Mouse (Mus musculus) embryonic facial prominence, embryonic 15.5 days (tissue): ENCODE results near the gene Cdh26. TPM values are rescaled to one million over a fixed set of nuclear protein-coding genes. Genes with fewer than 3 reads are reported as not detected.
A peak's percentile ranks its signal among the peaks of the same experiment; 100 is the strongest.

ENCODE experiments used
- ATAC-seq: fragments of 200-750 bp; cut with Nextera tagmentation; 2 replicates; pipeline ENCODE4 v1.8.0; 2017; ENCODE audit warnings: low read depth, moderate TSS enrichment; ENCODE audit not compliant: insufficient number of reproducible peaks, low FRiP score, low TSS enrichment
- H3K27ac ChIP-seq: fragments of 300-500 bp; sonication (generic); replicated peaks from 2 replicates; pipeline ENCODE4 v1.5.1; 2015; ENCODE audit warnings: mild to moderate bottlenecking, inconsistent platforms
- H3K27me3 ChIP-seq: fragments of 300-500 bp; sonication (generic); 2 replicates; pipeline ENCODE4 v1.6.1; 2015; ENCODE audit warnings: inconsistent platforms
- H3K36me3 ChIP-seq: fragments of 300-500 bp; sonication (generic); 2 replicates; pipeline ENCODE4 v1.6.1; 2015; ENCODE audit warnings: mild to moderate bottlenecking, inconsistent platforms
- H3K4me1 ChIP-seq: fragments of 300-500 bp; sonication (generic); 2 replicates; pipeline ENCODE4 v1.6.1; 2015; ENCODE audit warnings: inconsistent platforms
- H3K4me2 ChIP-seq: fragments of 300-500 bp; sonication (generic); replicated peaks from 2 replicates; pipeline ENCODE4 v1.6.1; 2015; ENCODE audit warnings: mild to moderate bottlenecking, inconsistent platforms
- H3K4me3 ChIP-seq: fragments of 300-500 bp; sonication (generic); replicated peaks from 2 replicates; pipeline ENCODE4 v1.5.1; 2015; ENCODE audit warnings: mild to moderate bottlenecking, inconsistent platforms
- H3K9ac ChIP-seq: fragments of 300-500 bp; sonication (generic); 2 replicates; pipeline ENCODE4 v1.6.1; 2015; ENCODE audit warnings: inconsistent platforms
- H3K9me3 ChIP-seq: fragments of 300-500 bp; sonication (generic); replicated peaks from 2 replicates; pipeline ENCODE4 v1.6.1; 2016; ENCODE audit warnings: inconsistent platforms
- WGBS: fragments of 180-500 bp; shearing (Covaris S2); methylation state at CpG from one replicate; pipeline ENCODE4 v1.1.7; 2015; 5-methylcytosine and 5-hydroxymethylcytosine counted together
- polyA plus RNA-seq: library from polyadenylated mRNA; unstranded; fragments of >200 nt; fragmentation: Nextera tagmentation; extraction: Ambion mirVana; gene quantifications from 2 replicates; pipeline ENCODE4 v1.2.1, GENCODE M21; 2015

The Cdh26 gene
- polyA plus RNA-seq, result 3.0 and 5.2 TPM in 2 replicates

- no peak within 1 kb of the TSS for H3K4me2 ChIP-seq
- 88% methylated on average over 4 of the region's 4 CpGs for WGBS
These were observed at the start of gene Cdh26 for GRCm38 (mm10) chr2:178430231-178430630. Gene Cdh26, plus strand, starts transcription at chr2:178430531.

GRCm38 (mm10) chr2:178407053-178407815 is 23.1 kb upstream of the Cdh26 start, which contains the start of gene Sycp2:
Gene Sycp2, minus strand, starts transcription at chr2:178407685.
- Histone ChIP-seq H3K36me3 (no peaks in the 10 kb centered on the region), H3K4me2 (no peak within 1 kb of the TSS), H3K4me3 (no peak within 1 kb of the TSS), H3K27me3 (no peaks in the 10 kb centered on the region), H3K9me3 (no peaks in the 10 kb centered on the region), H3K27ac (no peak within 1 kb of the TSS), H3K4me1 (no peaks in the 10 kb centered on the region), H3K9ac (no peak within 1 kb of the TSS)
- peak; percentile 47; the same call in 1 of the 2 replicates for ATAC-seq
- 86% methylated on average over 52 of the region's 52 CpGs for WGBS

More at GRCm38 (mm10) chr2:178430231-178430630, at the start of gene Cdh26:
- H3K9ac ChIP-seq, result no peak within 1 kb of the TSS
- H3K36me3 ChIP-seq, result no peaks in the 10 kb centered on the region
- ATAC-seq, result no peak
- H3K4me3 ChIP-seq, result no peak within 1 kb of the TSS
- no peaks in the 10 kb centered on the region for H3K9me3 ChIP-seq
- H3K4me1 ChIP-seq, result peaks cover 3% of the 10 kb centered on the region; the same call in 1 of the 2 replicates
- H3K27me3 ChIP-seq, result peaks cover 4% of the 10 kb centered on the region
- no peak within 1 kb of the TSS for H3K27ac ChIP-seq

- H3K27ac ChIP-seq, result no peak overlapping the region
- 42% methylated on average over 1 of the region's 1 CpGs for WGBS
- H3K27me3 ChIP-seq, result peaks cover 13% of the 10 kb centered on the region
- no peaks in the 10 kb centered on the region for H3K9me3 ChIP-seq
- ATAC-seq, result no peak
- no peak overlapping the region for H3K4me2 ChIP-seq
- peaks cover 12% of the 10 kb centered on the region for H3K4me1 ChIP-seq
- H3K9ac ChIP-seq, result no peak overlapping the region
- no peak overlapping the region for H3K4me3 ChIP-seq
- H3K36me3 ChIP-seq, result no peaks in the 10 kb centered on the region
These were observed 21.3 kb upstream of the Cdh26 start for GRCm38 (mm10) chr2:178409024-178409423.

- no peak overlapping the region for H3K4me3 ChIP-seq
- 82% methylated on average over 6 of the region's 6 CpGs for WGBS
- H3K27ac ChIP-seq, result no peak overlapping the region
- H3K9ac ChIP-seq, result no peak overlapping the region
- no peaks in the 10 kb centered on the region for H3K36me3 ChIP-seq
- ATAC-seq, result no peak
- peaks cover 20% of the 10 kb centered on the region for H3K4me1 ChIP-seq
- no peak overlapping the region for H3K4me2 ChIP-seq
- H3K9me3 ChIP-seq, result no peaks in the 10 kb centered on the region
- peaks cover 13% of the 10 kb centered on the region for H3K27me3 ChIP-seq
These were observed 20.0 kb upstream of the Cdh26 start for GRCm38 (mm10) chr2:178410286-178410685.

- Histone ChIP-seq H3K27ac (no peak overlapping the region), H3K9ac (no peak overlapping the region), H3K36me3 (no peaks in the 10 kb centered on the region), H3K4me2 (no peak overlapping the region), H3K9me3 (no peaks in the 10 kb centered on the region), H3K27me3 (peaks cover 13% of the 10 kb centered on the region), H3K4me3 (no peak overlapping the region), H3K4me1 (peaks cover 22% of the 10 kb centered on the region)
- ATAC-seq, result no peak
- WGBS, result 35% methylated on average over 6 of the region's 6 CpGs
These were observed 17.7 kb upstream of the Cdh26 start for GRCm38 (mm10) chr2:178412598-178412997.

- 58% methylated on average over 13 of the region's 13 CpGs for WGBS
- peak overlapping the region; percentile 63; the same call in 1 of the 2 replicates for H3K4me3 ChIP-seq
- no peak for ATAC-seq
These were observed 17.2 kb upstream of the Cdh26 start for GRCm38 (mm10) chr2:178413081-178413480.

GRCm38 (mm10) chr2:178413481-178414260 is 16.7 kb upstream of the Cdh26 start:
- H3K9me3 ChIP-seq, result no peaks in the 10 kb centered on the region
- peak overlapping the region; percentile 100 for H3K4me2 ChIP-seq
- no peak for ATAC-seq
- H3K27me3 ChIP-seq, result peaks cover 13% of the 10 kb centered on the region
- 16% methylated on average over 75 of the region's 75 CpGs for WGBS
- H3K4me1 ChIP-seq, result peaks cover 22% of the 10 kb centered on the region
- H3K36me3 ChIP-seq, result no peaks in the 10 kb centered on the region
- H3K27ac ChIP-seq, result no peak overlapping the region
- peak overlapping the region; percentile 63 for H3K4me3 ChIP-seq
- H3K9ac ChIP-seq, result peak overlapping the region; percentile 43

More at GRCm38 (mm10) chr2:178413081-178413480, 17.2 kb upstream of the Cdh26 start:
- Histone ChIP-seq H3K4me2 (peak overlapping the region; percentile 100), H3K9me3 (no peaks in the 10 kb centered on the region), H3K27ac (no peak overlapping the region), H3K27me3 (peaks cover 13% of the 10 kb centered on the region), H3K9ac (no peak overlapping the region), H3K4me1 (peaks cover 22% of the 10 kb centered on the region), H3K36me3 (no peaks in the 10 kb centered on the region)

- H3K36me3 ChIP-seq, result no peaks in the 10 kb centered on the region
- WGBS, result under 1% methylated on average over 70 of the region's 74 CpGs
- H3K27ac ChIP-seq, result 0 out of 2 replicates have a peak within 1 kb of the TSS, but pooled peaks have one; percentile 12
These were observed 15.8 kb upstream of the Cdh26 start, which contains the start of the genes Ppp1r3d and Fam217b for GRCm38 (mm10) chr2:178414261-178415149. Gene Ppp1r3d, minus strand, starts transcription at chr2:178414472. Gene Fam217b, plus strand, starts transcription at chr2:178414524.

GRCm38 (mm10) chr2:178415150-178415448 is 15.2 kb upstream of the Cdh26 start:
- no peaks in the 10 kb centered on the region for H3K36me3 ChIP-seq
- H3K4me2 ChIP-seq, result peak overlapping the region; percentile 100
- no peak for ATAC-seq
- no peak overlapping the region for H3K9ac ChIP-seq
- no peaks in the 10 kb centered on the region for H3K9me3 ChIP-seq
- WGBS, result 23% methylated on average over 3 of the region's 3 CpGs
- H3K27ac ChIP-seq, result no peak overlapping the region
- peaks cover 13% of the 10 kb centered on the region for H3K27me3 ChIP-seq
- peak overlapping the region; percentile 63 for H3K4me3 ChIP-seq
- peaks cover 22% of the 10 kb centered on the region for H3K4me1 ChIP-seq

More at GRCm38 (mm10) chr2:178414261-178415149, 15.8 kb upstream of the Cdh26 start, which contains the start of the genes Ppp1r3d and Fam217b:
- Histone ChIP-seq H3K4me3 (peak within 1 kb of the TSS; percentile 63), H3K27me3 (peaks cover 13% of the 10 kb centered on the region), H3K9ac (peak within 1 kb of the TSS; percentile 43), H3K4me2 (peak within 1 kb of the TSS; percentile 100), H3K4me1 (peaks cover 22% of the 10 kb centered on the region), H3K9me3 (no peaks in the 10 kb centered on the region)
- ATAC-seq, result peak; percentile 76

GRCm38 (mm10) chr2:178416427-178416826 is 13.9 kb upstream of the Cdh26 start:
- H3K4me2 ChIP-seq, result no peak overlapping the region
- H3K36me3 ChIP-seq, result no peaks in the 10 kb centered on the region
- H3K9ac ChIP-seq, result no peak overlapping the region
- peaks cover 13% of the 10 kb centered on the region for H3K27me3 ChIP-seq
- H3K4me3 ChIP-seq, result no peak overlapping the region
- no peak overlapping the region for H3K27ac ChIP-seq
- peaks cover 22% of the 10 kb centered on the region for H3K4me1 ChIP-seq
- 46% methylated on average over 13 of the region's 13 CpGs for WGBS
- no peaks in the 10 kb centered on the region for H3K9me3 ChIP-seq
- no peak for ATAC-seq
